Comparison of ENCODE assay signal across 13 mouse cellular contexts in genomic region chr17:78109364-78110222, GRCm38 (mm10).
"Had no signal": no experiment of that assay in that cellular context is flagged by ENCODE, and none has a peak within 500 bp of the region (broad histone marks: within the 10 kb centered on the region; RNA-seq: fewer than 3 reads in every experiment).

No protein-coding gene starts in this region.

- H3K4me2 ChIP-seq: liver, embryonic 12.5 days; lung, embryonic 15.5 days; midbrain, embryonic 11.5 days; midbrain, embryonic 15.5 days; neural tube, embryonic 12.5 days had no signal

- H3K4me3 ChIP-seq: left cerebral cortex, adult 2 months; limb, embryonic 10.5 days; liver, embryonic 12.5 days; lung, embryonic 15.5 days; megakaryocyte, embryonic 14.5 days; midbrain, embryonic 15.5 days; neural tube, embryonic 12.5 days had no signal

- H3K27me3 ChIP-seq: liver, embryonic 12.5 days; lung, embryonic 15.5 days; megakaryocyte, embryonic 14.5 days; midbrain, embryonic 15.5 days; neural tube, embryonic 12.5 days had no signal

- ATAC-seq: liver, embryonic 12.5 days; midbrain, embryonic 15.5 days had no signal

- DNase-seq: lung, postnatal 14 days; retina, postnatal 1 day; right cerebral cortex, postnatal 4 days; thymus, postnatal 4 days had no signal

- H3K9ac ChIP-seq: liver, embryonic 12.5 days; lung, embryonic 15.5 days; midbrain, embryonic 15.5 days; neural tube, embryonic 12.5 days had no signal

- H3K9me3 ChIP-seq: limb, embryonic 10.5 days; liver, embryonic 12.5 days; lung, embryonic 15.5 days; midbrain, embryonic 15.5 days; neural tube, embryonic 12.5 days had no signal

- H3K27ac ChIP-seq: left cerebral cortex, adult 2 months; limb, embryonic 10.5 days; liver, embryonic 12.5 days; lung, embryonic 15.5 days; macrophage; midbrain, embryonic 15.5 days; neural tube, embryonic 12.5 days had no signal

- H3K36me3 ChIP-seq: limb, embryonic 10.5 days; liver, embryonic 12.5 days; lung, embryonic 15.5 days; midbrain, embryonic 15.5 days; neural tube, embryonic 12.5 days had no signal

- H3K4me1 ChIP-seq: limb, embryonic 10.5 days; liver, embryonic 12.5 days; lung, embryonic 15.5 days; megakaryocyte, embryonic 14.5 days; midbrain, embryonic 15.5 days; neural tube, embryonic 12.5 days had no signal
